Mouse (Mus musculus): ENCODE results near the gene Ttc28.

DNA sequence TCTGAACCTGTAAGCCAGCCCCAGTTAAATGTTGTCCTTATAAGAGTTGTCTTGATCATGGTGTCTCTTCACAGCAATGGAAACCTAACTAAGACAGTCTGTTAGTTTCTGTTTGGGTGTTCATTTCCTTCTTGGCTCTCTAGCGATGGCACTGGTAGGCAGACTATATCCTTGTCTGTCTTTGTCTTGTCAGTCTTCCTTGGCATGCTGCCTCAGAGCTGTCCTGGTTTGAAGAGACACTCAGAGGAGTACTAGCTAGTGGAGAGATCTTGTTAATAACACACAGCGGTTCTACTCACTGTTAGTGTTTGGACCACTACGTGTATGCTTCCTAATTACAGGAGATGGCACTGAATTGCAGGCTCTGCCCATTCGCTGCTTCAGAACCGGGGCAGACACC is 189.9 kb downstream of the Ttc28 start:
- no peak for TF ChIP-seq CTCF (IDR thresholded peaks at IDR 0.05; ENCODE audit: low read depth, low read length)
- TF ChIP-seq POLR2A (IDR thresholded peaks at IDR 0.05; ENCODE audit: extremely low read depth, insufficient read depth, low read length), result no peak
